Mouse (Mus musculus) midbrain, embryonic 14.5 days (tissue): Measurements from ENCODE around the gene Fgfr2. TPM values are rescaled to one million over a fixed set of nuclear protein-coding genes. Genes with fewer than 3 reads are reported as not detected.
A peak's percentile ranks its signal among the peaks of the same experiment; 100 is the strongest.

ENCODE experiments used
- ATAC-seq: fragments of 200-750 bp; cut with Nextera tagmentation; 2 replicates; pipeline ENCODE4 v1.8.0; 2017; ENCODE audit warnings: moderate number of reproducible peaks, moderate library complexity; ENCODE audit not compliant: low FRiP score, low TSS enrichment
- DNase-seq: peaks from one replicate; pipeline ENCODE4 v3.0.0-alpha.2; 2015
- H3K27ac ChIP-seq: fragments of 300-500 bp; sonication (generic); replicated peaks from 2 replicates; pipeline ENCODE4 v1.5.1; 2014; ENCODE audit warnings: mild to moderate bottlenecking, low read depth, low read length, moderate library complexity
- H3K27me3 ChIP-seq: fragments of 300-500 bp; sonication (generic); 2 replicates; pipeline ENCODE4 v1.6.1; 2014; ENCODE audit warnings: low read length, control low read depth, mixed read lengths; ENCODE audit not compliant: control insufficient read depth, insufficient read depth
- H3K36me3 ChIP-seq: fragments of 300-500 bp; sonication (generic); 2 replicates; pipeline ENCODE4 v1.6.1; 2014; ENCODE audit warnings: low read length, control low read depth; ENCODE audit not compliant: control insufficient read depth, insufficient read depth
- H3K4me1 ChIP-seq: fragments of 300-500 bp; sonication (generic); 2 replicates; pipeline ENCODE4 v1.6.1; 2014; ENCODE audit warnings: mild to moderate bottlenecking, antibody characterized with exemption, low read length, control low read depth; ENCODE audit not compliant: control insufficient read depth, insufficient read depth
- H3K4me2 ChIP-seq: fragments of 300-500 bp; sonication (generic); 2 replicates; pipeline ENCODE4 v1.6.1; 2014; ENCODE audit warnings: mild to moderate bottlenecking, low read length, moderate library complexity
- H3K4me3 ChIP-seq: fragments of 300-500 bp; sonication (generic); replicated peaks from 2 replicates; pipeline ENCODE4 v1.5.1; 2014; ENCODE audit warnings: low read depth, low read length
- H3K9ac ChIP-seq: fragments of 300-500 bp; sonication (generic); replicated peaks from 2 replicates; pipeline ENCODE4 v1.6.1; 2014; ENCODE audit warnings: mild to moderate bottlenecking, low read length, moderate library complexity
- H3K9me3 ChIP-seq: fragments of 300-500 bp; sonication (generic); 2 replicates; pipeline ENCODE4 v1.6.1; 2016; ENCODE audit warnings: low read length, control low read depth, mixed read lengths; ENCODE audit not compliant: control insufficient read depth
- WGBS: fragments of 180-500 bp; shearing (Covaris S2); extraction: QIAGEN DNeasy Blood & Tissue Kit; methylation state at CpG from one replicate; pipeline ENCODE4 v1.1.7; 2014; 5-methylcytosine and 5-hydroxymethylcytosine counted together
- polyA plus RNA-seq: library from polyadenylated mRNA; unstranded; fragments of >200 nt; fragmentation: Nextera tagmentation; extraction: Ambion mirVana; gene quantifications from 2 replicates; pipeline ENCODE4 v1.2.1, GENCODE M21; 2014

Gene Fgfr2
- polyA plus RNA-seq, 1 experiment from 2014 or later: 28.1 TPM

- Histone ChIP-seq H3K27me3 (no peaks in the 10 kb centered on the region), H3K4me1 (no peaks in the 10 kb centered on the region), H3K4me2 (no peak overlapping the region), H3K9ac (no peak overlapping the region), H3K36me3 (no peaks in the 10 kb centered on the region), H3K9me3 (no peaks in the 10 kb centered on the region), H3K4me3 (no peak overlapping the region), H3K27ac (no peak overlapping the region)
- WGBS: 84% methylated on average over 5 of the region's 5 CpGs
- ATAC-seq: no peak
- DNase-seq: no peak
Measured at GRCm38 (mm10) chr7:130966451-130966850, 2156.7 kb downstream of the Fgfr2 start.

- peak; percentile 70 for DNase-seq
- Histone ChIP-seq H3K4me2 (no peak overlapping the region), H3K4me1 (no peaks in the 10 kb centered on the region), H3K27ac (no peak overlapping the region), H3K9ac (no peak overlapping the region), H3K27me3 (no peaks in the 10 kb centered on the region), H3K9me3 (no peaks in the 10 kb centered on the region), H3K36me3 (no peaks in the 10 kb centered on the region), H3K4me3 (no peak overlapping the region)
- ATAC-seq: no peak
- WGBS: 63% methylated on average over 4 of the region's 4 CpGs
Measured at GRCm38 (mm10) chr7:130965909-130966365, 2157.2 kb downstream of the Fgfr2 start.

GRCm38 (mm10) chr7:130965396-130965795 lies 2157.8 kb downstream of the Fgfr2 start:
- H3K9me3 ChIP-seq: no peaks in the 10 kb centered on the region
- no peaks in the 10 kb centered on the region for H3K36me3 ChIP-seq
- 92% methylated on average over 4 of the region's 4 CpGs for WGBS
- H3K9ac ChIP-seq: no peak overlapping the region
- no peak for DNase-seq
- H3K27me3 ChIP-seq: no peaks in the 10 kb centered on the region
- no peak overlapping the region for H3K27ac ChIP-seq
- H3K4me2 ChIP-seq: no peak overlapping the region
- H3K4me3 ChIP-seq: no peak overlapping the region
- ATAC-seq: no peak
- no peaks in the 10 kb centered on the region for H3K4me1 ChIP-seq

- WGBS: 80% methylated on average over 5 of the region's 5 CpGs
Measured at GRCm38 (mm10) chr7:130964686-130965085, 2158.5 kb downstream of the Fgfr2 start.

GRCm38 (mm10) chr7:130961429-130961828 lies 2161.7 kb downstream of the Fgfr2 start:
- no peaks in the 10 kb centered on the region for H3K27me3 ChIP-seq
- no peak overlapping the region for H3K4me2 ChIP-seq
- DNase-seq (no peak), ATAC-seq (no peak)
- H3K27ac ChIP-seq: no peak overlapping the region
- no peak overlapping the region for H3K4me3 ChIP-seq
- H3K4me1 ChIP-seq: no peaks in the 10 kb centered on the region
- no peak overlapping the region for H3K9ac ChIP-seq
- 95% methylated on average over 6 of the region's 6 CpGs for WGBS
- no peaks in the 10 kb centered on the region for H3K36me3 ChIP-seq
- no peaks in the 10 kb centered on the region for H3K9me3 ChIP-seq

More at GRCm38 (mm10) chr7:130964686-130965085, 2158.5 kb downstream of the Fgfr2 start:
- Histone ChIP-seq H3K4me3 (no peak overlapping the region), H3K4me1 (no peaks in the 10 kb centered on the region), H3K27me3 (no peaks in the 10 kb centered on the region), H3K27ac (no peak overlapping the region), H3K4me2 (no peak overlapping the region), H3K9ac (no peak overlapping the region), H3K9me3 (no peaks in the 10 kb centered on the region), H3K36me3 (no peaks in the 10 kb centered on the region)
- DNase-seq (no peak), ATAC-seq (no peak)

GRCm38 (mm10) chr7:130959868-130960267 lies 2163.3 kb downstream of the Fgfr2 start:
- no peaks in the 10 kb centered on the region for H3K9me3 ChIP-seq
- H3K36me3 ChIP-seq: no peaks in the 10 kb centered on the region
- WGBS: 57% methylated on average over 7 of the region's 7 CpGs
- H3K4me2 ChIP-seq: no peak overlapping the region
- H3K4me1 ChIP-seq: no peaks in the 10 kb centered on the region
- DNase-seq (peak; percentile 19), ATAC-seq (no peak)
- H3K9ac ChIP-seq: no peak overlapping the region
- H3K4me3 ChIP-seq: no peak overlapping the region
- H3K27me3 ChIP-seq: no peaks in the 10 kb centered on the region
- H3K27ac ChIP-seq: no peak overlapping the region

- H3K4me1 ChIP-seq: no peaks in the 10 kb centered on the region
- no peak for ATAC-seq
- no peaks in the 10 kb centered on the region for H3K9me3 ChIP-seq
- no peak overlapping the region for H3K4me3 ChIP-seq
- no peak overlapping the region for H3K27ac ChIP-seq
- no peaks in the 10 kb centered on the region for H3K36me3 ChIP-seq
- no peak for DNase-seq
- no peak overlapping the region for H3K4me2 ChIP-seq
- 71% methylated on average over 7 of the region's 7 CpGs for WGBS
- H3K27me3 ChIP-seq: no peaks in the 10 kb centered on the region
- H3K9ac ChIP-seq: no peak overlapping the region
Measured at GRCm38 (mm10) chr7:130958551-130958950, 2164.6 kb downstream of the Fgfr2 start.

- WGBS: 92% methylated on average over 10 of the region's 10 CpGs
- no peaks in the 10 kb centered on the region for H3K36me3 ChIP-seq
- no peaks in the 10 kb centered on the region for H3K4me1 ChIP-seq
- no peaks in the 10 kb centered on the region for H3K9me3 ChIP-seq
- no peaks in the 10 kb centered on the region for H3K27me3 ChIP-seq
- ATAC-seq (no peak), DNase-seq (no peak)
- no peak overlapping the region for H3K4me3 ChIP-seq
- no peak overlapping the region for H3K4me2 ChIP-seq
- no peak overlapping the region for H3K9ac ChIP-seq
- H3K27ac ChIP-seq: no peak overlapping the region
Measured at GRCm38 (mm10) chr7:130954177-130954601, 2169.0 kb downstream of the Fgfr2 start.

GRCm38 (mm10) chr7:130953376-130953775 lies 2169.8 kb downstream of the Fgfr2 start:
- no peaks in the 10 kb centered on the region for H3K9me3 ChIP-seq

More at GRCm38 (mm10) chr7:130953376-130953775, 2169.8 kb downstream of the Fgfr2 start:
- no peaks in the 10 kb centered on the region for H3K36me3 ChIP-seq
- no peak overlapping the region for H3K4me2 ChIP-seq
- ATAC-seq: no peak
- H3K4me1 ChIP-seq: no peaks in the 10 kb centered on the region
- H3K27ac ChIP-seq: no peak overlapping the region
- WGBS: 88% methylated on average over 10 of the region's 10 CpGs
- H3K27me3 ChIP-seq: no peaks in the 10 kb centered on the region
- H3K4me3 ChIP-seq: no peak overlapping the region
- no peak for DNase-seq
- no peak overlapping the region for H3K9ac ChIP-seq
